Mouse (Mus musculus): ENCODE results near the gene Ak6.

DNA sequence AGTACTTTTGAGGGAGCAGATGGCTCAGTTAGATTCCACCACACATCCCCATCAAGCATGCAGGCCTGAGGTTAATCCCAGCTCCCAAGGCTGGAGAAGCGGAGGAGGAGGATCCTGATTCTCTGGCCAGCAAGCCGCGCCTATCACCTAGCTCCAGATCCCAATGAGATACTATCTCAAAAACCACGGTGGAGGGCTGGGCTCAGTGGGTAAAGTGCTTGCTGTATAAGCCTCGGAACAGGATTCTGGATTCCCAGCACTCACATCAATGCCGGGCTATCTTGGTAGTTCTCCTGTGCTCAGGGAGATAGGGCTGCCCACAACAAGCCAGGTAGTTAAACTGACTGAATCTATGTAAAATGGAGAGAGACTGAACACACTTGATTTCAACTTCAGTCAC is 64.7 kb downstream of the Ak6 start:
- TF ChIP-seq POLR2A (IDR thresholded peaks at IDR 0.05; ENCODE audit: insufficient read length, low read depth), result no peak
- TF ChIP-seq CEBPB (IDR thresholded peaks at IDR 0.05; ENCODE audit: insufficient read depth, poor library complexity, severe bottlenecking), result no peak

Measured in myocyte (in vitro differentiated cells).